Mouse (Mus musculus) lung, embryonic 14.5 days (tissue): ENCODE measurements at regions not wholly inside any gene's neighbourhood (a gene's known extent, or its start where the extent isn't known, plus 50 kb on each side); places are given as distances from the start of the nearest gene placed in this dataset.

Experiments used
- ATAC-seq: fragments of 200-750 bp; cut with Nextera tagmentation; 2 replicates; pipeline ENCODE4 v1.8.0; 2017; ENCODE audit warnings: mild to moderate bottlenecking, moderate TSS enrichment, moderate library complexity; ENCODE audit not compliant: insufficient read depth
- DNase-seq: peaks from one replicate; pipeline ENCODE4 v3.0.0-alpha.2; 2015
- H3K27ac ChIP-seq: fragments of 300-500 bp; sonication (generic); 2 replicates; pipeline ENCODE4 v1.5.1; 2014; ENCODE audit warnings: low read depth, mild to moderate bottlenecking, moderate library complexity
- H3K27me3 ChIP-seq: fragments of 300-500 bp; sonication (generic); 2 replicates; pipeline ENCODE4 v1.6.1; 2014; ENCODE audit warnings: low read length, control low read depth; ENCODE audit not compliant: insufficient read depth
- H3K36me3 ChIP-seq: fragments of 300-500 bp; sonication (generic); 2 replicates; pipeline ENCODE4 v1.6.1; 2014; ENCODE audit warnings: control low read depth; ENCODE audit not compliant: insufficient read depth
- H3K4me1 ChIP-seq: fragments of 300-500 bp; sonication (generic); 2 replicates; pipeline ENCODE4 v1.6.1; 2014; ENCODE audit warnings: antibody characterized with exemption, control low read depth; ENCODE audit not compliant: insufficient read depth
- H3K4me2 ChIP-seq: fragments of 300-500 bp; sonication (generic); 2 replicates; pipeline ENCODE4 v1.6.1; 2014; ENCODE audit warnings: mild to moderate bottlenecking
- H3K4me3 ChIP-seq: fragments of 300-500 bp; sonication (generic); 2 replicates; pipeline ENCODE4 v1.5.1; 2014; ENCODE audit warnings: low read depth, low read length
- H3K9ac ChIP-seq: fragments of 300-500 bp; sonication (generic); 2 replicates; pipeline ENCODE4 v1.6.1; 2014
- H3K9me3 ChIP-seq: fragments of 300-500 bp; sonication (generic); 2 replicates; pipeline ENCODE4 v1.6.1; 2016; ENCODE audit warnings: low read depth, low read length, control low read depth
- CTCF ChIP-seq: IDR thresholded peaks from 2 replicates; pipeline ENCODE4 v1.5.1; 2016; ENCODE audit warnings: antibody characterized with exemption, low read depth
- WGBS: fragments of 180-500 bp; shearing (Covaris S2); extraction: QIAGEN DNeasy Blood & Tissue Kit; methylation state at CpG from one replicate; pipeline ENCODE4 v1.1.7; 2014; 5-methylcytosine and 5-hydroxymethylcytosine counted together

DNA sequence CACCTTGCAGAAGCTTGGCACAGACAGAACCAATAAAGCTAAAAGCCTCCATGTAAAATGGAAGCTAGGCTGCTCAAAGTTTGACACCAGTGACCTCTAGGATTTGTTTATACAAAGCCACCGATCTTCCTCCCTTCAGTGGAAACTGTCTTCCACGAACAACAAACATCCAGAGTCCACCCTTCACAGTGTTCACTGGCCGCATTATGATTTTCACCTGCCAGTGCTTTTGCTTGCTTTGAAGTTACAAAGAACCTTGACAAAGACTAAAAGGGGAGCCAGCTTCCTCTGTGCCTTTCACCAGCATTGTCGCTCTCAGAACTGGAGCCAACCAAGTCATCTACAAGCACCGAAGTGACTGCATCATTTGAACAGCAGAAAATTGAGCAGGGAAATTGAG is 56.8 kb upstream of the Ghr start:
- no peaks in the 10 kb centered on the region for H3K9me3 ChIP-seq
- 56% methylated on average over 5 of the region's 5 CpGs for WGBS
- H3K4me3 ChIP-seq = no peak overlapping the region
- no peaks in the 10 kb centered on the region for H3K36me3 ChIP-seq
- H3K4me2 ChIP-seq = no peak overlapping the region
- no peak overlapping the region for H3K9ac ChIP-seq
- DNase-seq = no peak
- no peak for TF ChIP-seq CTCF
- ATAC-seq = no peak
- H3K27ac ChIP-seq = no peak overlapping the region
- no peaks in the 10 kb centered on the region for H3K27me3 ChIP-seq
- H3K4me1 ChIP-seq = no peaks in the 10 kb centered on the region
